Mouse (Mus musculus) MEL (cell line): ENCODE measurements around the gene Hist2h3c1.
"Not testable (repeated sequence)": the region's sequence is repeated elsewhere in the genome, so short reads cannot be mapped to it uniquely, and the experiment has no call there.

Experiments used
- CHD2 ChIP-seq: IDR thresholded peaks from 2 replicates; pipeline ENCODE4 v1.6.1; 2011; ENCODE audit warnings: low read length, improper control_type of control experiment
- CTCF ChIP-seq, 3 experiments: IDR thresholded peaks in 2 of 3; conservative IDR thresholded peaks in 1 of 3; 2 replicates each; pipeline ENCODE4 v1.5.1; 2011 to 2012; ENCODE audit warnings: low read length in 3 of 3, low read depth in 2 of 3, mild to moderate bottlenecking in 2 of 3, improper control_type of control experiment in 1 of 3, inconsistent platforms in 1 of 3, mixed read lengths in 1 of 3, moderate library complexity in 1 of 3; ENCODE audit not compliant: control insufficient read depth in 1 of 3, insufficient read depth in 1 of 3, poor library complexity in 1 of 3, severe bottlenecking in 1 of 3
- GATA1 ChIP-seq: IDR thresholded peaks from 2 replicates; pipeline ENCODE4 v1.6.1; 2011; ENCODE audit warnings: low read depth, low read length, improper control_type of control experiment
- MAFK ChIP-seq: IDR thresholded peaks from 2 replicates; pipeline ENCODE4 v1.6.1; 2011; ENCODE audit warnings: low read depth, mild to moderate bottlenecking, low read length, improper control_type of control experiment, borderline replicate concordance
- NELFE ChIP-seq: IDR thresholded peaks from 2 replicates; pipeline ENCODE4 v1.6.1; 2011; ENCODE audit warnings: low read depth, low read length, improper control_type of control experiment
- POLR2A ChIP-seq, 2 experiments: IDR thresholded peaks; 2 replicates each; pipeline ENCODE4 v1.6.1; 2011 to 2012; ENCODE audit warnings: low read length in 2 of 2, mild to moderate bottlenecking in 2 of 2, control low read depth in 1 of 2, improper control_type of control experiment in 1 of 2, low read depth in 1 of 2, moderate library complexity in 1 of 2; ENCODE audit not compliant: control insufficient read depth in 1 of 2, insufficient read depth in 1 of 2, poor library complexity in 1 of 2
- POLR2AphosphoS2 ChIP-seq: IDR thresholded peaks from 2 replicates; pipeline ENCODE4 v1.6.1; 2011; ENCODE audit warnings: low read length, improper control_type of control experiment
- TBP ChIP-seq: IDR thresholded peaks from 2 replicates; pipeline ENCODE4 v1.8.0; 2011; ENCODE audit warnings: low read depth, low read length, improper control_type of control experiment
- TCF12 ChIP-seq: IDR thresholded peaks from 2 replicates; pipeline ENCODE4 v1.6.1; 2014; ENCODE audit warnings: low read depth, mild to moderate bottlenecking, inconsistent platforms, low read length, improper control_type of control experiment, moderate library complexity
- ZKSCAN1 ChIP-seq: IDR thresholded peaks from 2 replicates; pipeline ENCODE4 v1.6.1; 2012; ENCODE audit warnings: low read depth, mild to moderate bottlenecking, inconsistent platforms, low read length, improper control_type of control experiment, moderate library complexity
- ZMIZ1 ChIP-seq: IDR thresholded peaks from 2 replicates; pipeline ENCODE4 v1.6.1; 2012; ENCODE audit warnings: low read depth, mild to moderate bottlenecking, inconsistent platforms, low read length, improper control_type of control experiment, moderate library complexity

DNA sequence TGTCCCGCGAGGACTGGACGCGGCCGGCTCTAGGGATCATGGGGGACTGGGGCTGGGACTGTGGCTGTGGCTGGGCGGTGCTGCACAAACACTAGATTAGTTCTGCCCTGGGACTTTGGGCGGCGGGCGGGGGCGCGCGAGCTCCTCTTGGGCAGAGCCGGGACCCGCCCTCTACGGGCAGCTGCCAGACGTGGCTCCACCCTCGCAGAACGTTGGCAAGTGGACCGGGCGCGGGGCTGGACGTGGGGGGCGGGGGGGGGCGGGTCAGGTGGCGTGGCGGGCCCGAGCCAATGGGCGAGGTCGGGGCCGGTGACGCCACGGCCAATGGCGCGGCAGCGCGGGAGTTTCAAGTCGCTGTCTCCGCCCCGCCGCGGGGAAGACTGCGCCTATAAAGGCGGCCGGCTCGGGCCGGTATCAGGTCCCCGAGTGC is at the start of gene Hist2h3c1:
- not testable (repeated sequence) for TF ChIP-seq CTCF (IDR thresholded peaks at IDR 0.05 in 2 of 3, conservative IDR thresholded peaks at IDR 0.05 in 1 of 3; ENCODE audit: control insufficient read depth in 1 of 3, insufficient read depth in 1 of 3, low read depth in 2 of 3, low read length in 3 of 3, poor library complexity in 1 of 3, severe bottlenecking in 1 of 3); NELFE; ZMIZ1; GATA1; TBP; ZKSCAN1; POLR2A (IDR thresholded peaks at IDR 0.05; ENCODE audit: control insufficient read depth in 1 of 2, insufficient read depth in 1 of 2, low read depth in 1 of 2, low read length in 2 of 2, poor library complexity in 1 of 2); MAFK; CHD2; POLR2AphosphoS2; TCF12
